Mouse (Mus musculus) megakaryocyte, embryonic 14.5 days (primary cell): ENCODE data around the gene Pusl1. TPM values are rescaled to one million over a fixed set of nuclear protein-coding genes. Genes with fewer than 3 reads are reported as not detected.

Source experiments
- H3K27me3 ChIP-seq: replicated peaks from 2 replicates; pipeline ENCODE3; 2012; ENCODE audit warnings: inconsistent platforms
- H3K36me3 ChIP-seq: replicated peaks from 2 replicates; pipeline ENCODE3; 2012; ENCODE audit warnings: low read length, inconsistent platforms, mixed read lengths
- H3K4me1 ChIP-seq: 2 replicates; pipeline ENCODE4 v1.6.1; 2012; ENCODE audit warnings: inconsistent platforms
- H3K4me3 ChIP-seq: replicated peaks from 2 replicates; pipeline ENCODE3; 2012; ENCODE audit warnings: moderate library complexity, mild to moderate bottlenecking, inconsistent platforms
- H3K9me3 ChIP-seq: 2 replicates; pipeline ENCODE4 v1.6.1; 2012; ENCODE audit warnings: inconsistent platforms
- FLI1 ChIP-seq: IDR thresholded peaks from 2 replicates; pipeline ENCODE4 v1.6.1; 2012; ENCODE audit warnings: low read length, inconsistent platforms, mixed read lengths
- GATA1 ChIP-seq: IDR thresholded peaks from 3 replicates; pipeline ENCODE4 v1.6.1; 2012; ENCODE audit warnings: mixed read lengths, low read length, inconsistent platforms, borderline replicate concordance
- polyA plus RNA-seq: library from polyadenylated mRNA; stranded (reverse); fragments of >175 nt; gene quantifications from 2 replicates; pipeline ENCODE4 v1.2.3, GENCODE M21; 2012; ENCODE audit warnings: low replicate concordance; ENCODE audit not compliant: insufficient read depth

Gene Pusl1
- polyA plus RNA-seq, 1 experiment, result 99.4 TPM

DNA sequence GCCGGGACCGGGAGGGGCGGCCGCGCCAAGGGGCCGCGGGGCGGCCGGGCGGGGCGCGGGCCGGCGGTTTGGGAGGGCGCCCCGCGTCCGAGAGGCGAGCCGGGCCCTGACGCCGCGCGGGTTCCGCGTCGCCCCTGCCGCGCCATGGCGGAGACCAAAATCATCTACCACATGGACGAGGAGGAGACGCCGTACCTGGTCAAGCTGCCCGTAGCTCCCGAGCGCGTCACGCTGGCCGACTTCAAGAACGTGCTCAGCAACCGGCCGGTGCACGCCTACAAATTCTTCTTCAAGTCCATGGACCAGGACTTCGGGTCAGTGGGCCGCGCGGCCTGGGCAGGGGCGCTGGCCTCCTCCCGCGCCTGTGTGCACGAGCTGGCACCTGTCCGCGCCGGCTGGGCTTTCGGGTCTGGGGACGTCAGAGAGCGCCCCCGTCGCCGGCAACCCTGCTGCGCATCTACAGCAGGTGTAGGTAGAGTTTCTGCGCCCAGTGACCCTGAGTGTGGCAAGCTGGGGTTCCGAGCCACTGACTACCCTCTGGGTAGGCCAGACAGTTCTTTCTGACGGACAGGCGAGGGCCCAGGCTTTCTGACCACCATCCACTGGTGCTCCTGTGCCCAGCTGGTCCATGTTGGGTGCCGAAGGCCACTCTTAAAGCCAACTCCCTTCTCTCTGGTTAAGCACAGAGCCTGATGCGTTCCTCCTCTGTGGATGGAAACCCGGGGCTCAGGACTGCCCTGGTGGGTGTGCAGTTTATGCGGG, 43.8 kb downstream of the Pusl1 start:
- Histone ChIP-seq H3K27me3 (peaks cover 10% of the 10 kb centered on the region), H3K4me3 (peak overlapping the region; percentile 100), H3K4me1 (peaks cover 63% of the 10 kb centered on the region), H3K36me3 (peaks cover 6% of the 10 kb centered on the region), H3K9me3 (no peaks in the 10 kb centered on the region)
- TF ChIP-seq GATA1, result no peak

DNA sequence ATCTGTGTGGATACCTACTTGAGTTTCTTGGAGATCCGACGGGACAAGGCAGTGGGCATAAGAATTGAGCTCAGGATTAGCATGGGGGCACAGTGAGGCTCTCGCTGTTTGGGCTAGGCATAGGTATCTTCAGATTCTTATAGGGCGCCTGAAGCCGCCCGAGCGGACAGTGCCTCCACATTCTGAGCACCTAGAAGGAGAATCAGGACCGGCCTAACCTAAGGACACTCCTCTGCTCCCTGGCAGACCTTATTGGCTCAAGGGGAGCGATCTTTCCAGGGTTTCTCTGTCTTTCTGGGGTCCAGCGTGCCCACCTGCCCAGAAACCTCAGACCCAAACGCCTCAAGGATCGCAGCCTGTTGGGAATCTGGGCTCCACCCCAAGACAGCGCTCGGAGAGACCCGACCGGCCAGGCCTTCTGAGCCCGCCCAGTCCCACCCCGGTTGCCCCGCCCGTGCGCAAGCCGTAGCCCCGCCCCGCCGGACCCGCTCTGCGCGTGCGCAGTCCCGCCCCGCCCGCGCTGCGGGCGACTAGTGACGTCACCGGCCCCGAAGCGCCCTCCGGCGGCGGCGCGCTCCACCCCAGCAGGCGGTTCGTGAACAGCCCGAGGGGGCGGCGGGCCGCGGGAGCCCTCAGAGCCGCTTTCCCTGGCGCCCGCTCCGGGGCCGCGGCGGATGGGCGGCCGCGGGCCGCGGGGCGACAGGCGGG, 44.6 kb downstream of the Pusl1 start, which contains the start of gene Dvl1:
Dvl1 (plus strand) TSS at position 532 of the 708 bp plus-strand sequence.
- no peak for TF ChIP-seq FLI1
- no peak for TF ChIP-seq GATA1
- Histone ChIP-seq H3K4me1 (peaks cover 60% of the 10 kb centered on the region), H3K36me3 (peaks cover 6% of the 10 kb centered on the region), H3K4me3 (peak within 1 kb of the TSS; percentile 100), H3K27me3 (peaks cover 16% of the 10 kb centered on the region), H3K9me3 (no peaks in the 10 kb centered on the region)

DNA sequence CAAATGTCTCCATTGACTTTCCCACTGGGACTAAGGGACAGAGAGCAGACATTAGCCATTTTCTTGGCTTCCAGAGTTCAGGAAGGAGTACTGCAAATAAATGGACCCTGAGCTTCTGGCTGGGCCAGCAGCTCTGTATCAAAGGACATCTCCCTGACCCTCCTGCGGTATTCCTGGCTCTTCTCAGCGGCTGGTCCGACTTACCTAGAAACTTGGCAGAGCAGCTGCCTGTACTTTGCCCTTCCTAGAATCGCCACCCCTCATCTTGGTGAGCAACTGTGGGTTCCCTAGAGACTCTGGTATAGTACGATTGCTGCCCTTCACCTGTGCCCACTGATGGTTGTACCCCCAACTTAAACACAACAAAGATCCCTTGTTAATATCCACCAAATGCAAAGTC, 48.4 kb downstream of the Pusl1 start:
- peaks cover 42% of the 10 kb centered on the region for H3K27me3 ChIP-seq
- H3K4me3 ChIP-seq, result no peak overlapping the region
- no peaks in the 10 kb centered on the region for H3K9me3 ChIP-seq
- H3K4me1 ChIP-seq, result peaks cover 58% of the 10 kb centered on the region
- no peaks in the 10 kb centered on the region for H3K36me3 ChIP-seq
- TF ChIP-seq FLI1 (no peak), GATA1 (no peak)

DNA sequence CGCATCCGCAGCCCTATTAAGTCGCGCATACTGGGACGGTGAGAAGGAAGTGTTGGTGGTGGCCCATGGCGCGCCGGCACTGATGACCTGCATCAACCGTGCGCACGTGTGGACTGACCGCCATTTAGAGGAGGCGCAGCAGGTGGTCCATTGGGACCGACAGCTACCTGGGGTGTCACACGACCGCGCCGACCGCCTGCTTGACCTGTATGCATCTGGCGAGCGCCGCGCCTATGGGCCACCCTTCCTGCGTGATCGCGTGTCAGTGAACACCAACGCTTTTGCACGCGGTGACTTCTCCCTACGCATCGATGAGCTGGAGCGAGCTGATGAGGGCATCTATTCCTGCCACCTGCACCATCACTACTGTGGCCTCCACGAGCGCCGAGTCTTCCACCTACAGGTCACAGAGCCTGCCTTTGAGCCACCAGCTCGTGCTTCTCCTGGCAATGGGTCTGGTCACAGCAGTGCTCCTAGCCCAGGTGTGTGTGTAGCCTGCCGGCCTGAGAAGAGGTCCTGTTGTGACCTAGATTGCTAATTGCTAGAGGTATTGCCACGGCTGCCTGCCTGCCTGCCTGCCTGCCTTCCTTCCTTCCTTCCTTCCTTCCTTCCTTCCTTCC, 49.8 kb downstream of the Pusl1 start:
- Histone ChIP-seq H3K4me3 (peak overlapping the region; percentile 92), H3K36me3 (no peaks in the 10 kb centered on the region), H3K9me3 (no peaks in the 10 kb centered on the region), H3K4me1 (peaks cover 62% of the 10 kb centered on the region), H3K27me3 (peaks cover 42% of the 10 kb centered on the region)
- TF ChIP-seq GATA1 (no peak), FLI1 (no peak)

DNA sequence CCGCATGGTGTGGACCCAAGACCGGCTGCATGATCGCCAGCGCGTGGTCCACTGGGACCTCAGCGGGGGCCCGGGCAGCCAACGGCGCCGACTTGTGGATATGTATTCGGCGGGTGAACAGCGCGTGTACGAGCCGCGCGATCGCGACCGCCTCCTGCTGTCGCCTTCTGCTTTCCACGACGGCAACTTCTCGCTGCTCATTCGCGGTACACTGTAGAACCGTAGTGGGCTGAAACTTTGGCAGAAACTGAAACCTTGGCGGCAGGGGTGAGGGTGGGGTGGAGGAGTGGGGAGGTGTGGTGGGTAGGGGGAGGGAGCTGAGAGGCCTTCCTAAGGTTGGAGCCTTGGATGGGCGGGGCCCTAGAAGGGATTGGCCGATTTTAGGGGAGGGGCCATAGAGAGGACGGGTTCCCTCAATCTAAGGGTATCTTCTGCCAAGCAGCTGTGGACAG, 50.6 kb downstream of the Pusl1 start:
- Histone ChIP-seq H3K4me3 (peak overlapping the region; percentile 92), H3K4me1 (peaks cover 59% of the 10 kb centered on the region), H3K36me3 (no peaks in the 10 kb centered on the region), H3K9me3 (no peaks in the 10 kb centered on the region), H3K27me3 (peaks cover 42% of the 10 kb centered on the region)
- TF ChIP-seq GATA1 (no peak), FLI1 (no peak)

DNA sequence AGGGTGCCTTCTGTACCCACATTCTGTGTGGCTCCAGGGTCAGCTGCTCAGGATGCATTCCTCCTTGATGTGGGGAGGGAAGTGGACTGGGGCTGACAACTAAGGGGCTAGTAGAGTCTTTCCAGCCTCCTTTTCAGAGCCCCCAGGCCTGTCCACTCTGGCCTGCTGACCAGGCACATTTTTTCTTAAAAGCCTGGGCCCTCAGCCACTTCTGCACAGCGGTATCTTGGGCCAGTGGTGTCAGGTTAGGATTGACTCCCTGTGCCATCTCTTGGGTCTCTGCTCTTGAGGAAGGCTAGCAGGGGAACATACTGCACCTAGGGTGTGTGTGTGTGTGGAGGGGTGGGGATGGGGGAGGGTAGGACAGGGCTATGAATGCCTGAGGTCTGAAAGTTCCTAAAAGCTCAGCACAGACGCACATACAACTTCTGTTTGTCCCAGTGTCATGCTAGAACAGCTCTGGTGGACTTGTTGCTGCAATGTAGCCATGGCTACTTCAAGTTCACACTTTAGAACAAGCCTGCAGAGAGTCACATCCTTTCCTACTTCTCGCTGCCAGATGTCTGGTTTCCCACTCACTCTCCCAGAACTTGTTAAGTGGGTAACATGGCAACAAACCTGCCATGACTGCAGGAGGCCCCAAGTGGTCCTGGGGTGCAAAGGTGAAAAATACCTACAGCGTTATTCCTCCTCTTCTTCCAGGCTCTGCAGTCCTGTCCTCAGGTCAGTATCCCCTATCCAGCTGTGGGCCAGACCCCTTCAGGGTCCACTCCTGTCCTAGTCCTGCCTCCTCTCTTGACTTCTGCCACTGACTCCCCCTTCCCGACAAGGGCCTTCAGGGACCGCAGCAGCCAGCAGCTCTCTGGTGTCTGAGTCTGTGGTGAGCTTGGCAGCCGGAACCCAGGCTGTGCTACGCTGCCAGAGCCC, 51.2 kb downstream of the Pusl1 start:
- no peaks in the 10 kb centered on the region for H3K36me3 ChIP-seq
- H3K9me3 ChIP-seq, result no peaks in the 10 kb centered on the region
- TF ChIP-seq FLI1 (no peak), GATA1 (no peak)
- H3K27me3 ChIP-seq, result peaks cover 42% of the 10 kb centered on the region
- H3K4me3 ChIP-seq, result peak overlapping the region; percentile 92
- peaks cover 59% of the 10 kb centered on the region for H3K4me1 ChIP-seq

DNA sequence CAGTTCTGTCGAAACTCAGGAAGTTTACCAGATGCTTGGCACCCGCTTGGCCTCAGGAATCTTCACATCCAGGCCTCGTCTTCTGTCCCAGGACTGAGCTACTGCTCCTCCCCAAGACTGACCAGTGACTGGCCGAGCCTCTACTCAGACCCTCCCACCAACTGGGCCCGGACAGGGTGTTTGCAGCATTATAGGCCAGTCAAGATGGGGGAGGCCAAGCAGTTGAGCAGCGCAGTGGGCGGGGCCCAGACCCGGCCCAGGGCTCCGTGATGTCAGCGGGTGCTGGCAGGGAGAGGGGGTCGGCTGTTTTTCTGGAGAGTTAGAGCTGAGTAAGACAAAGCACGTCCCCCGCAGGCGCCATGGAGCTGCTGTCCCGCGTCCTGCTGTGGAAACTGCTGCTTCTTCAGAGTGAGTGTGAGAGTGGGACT, 52.1 kb downstream of the Pusl1 start, which contains the start of gene Mxra8:
Mxra8 (plus strand) TSS at position 198 of the 428 bp plus-strand sequence.
- Histone ChIP-seq H3K4me3 (peak within 1 kb of the TSS; percentile 92), H3K27me3 (peaks cover 42% of the 10 kb centered on the region), H3K36me3 (no peaks in the 10 kb centered on the region), H3K9me3 (no peaks in the 10 kb centered on the region), H3K4me1 (peaks cover 59% of the 10 kb centered on the region)
- TF ChIP-seq FLI1, result no peak
- no peak for TF ChIP-seq GATA1

DNA sequence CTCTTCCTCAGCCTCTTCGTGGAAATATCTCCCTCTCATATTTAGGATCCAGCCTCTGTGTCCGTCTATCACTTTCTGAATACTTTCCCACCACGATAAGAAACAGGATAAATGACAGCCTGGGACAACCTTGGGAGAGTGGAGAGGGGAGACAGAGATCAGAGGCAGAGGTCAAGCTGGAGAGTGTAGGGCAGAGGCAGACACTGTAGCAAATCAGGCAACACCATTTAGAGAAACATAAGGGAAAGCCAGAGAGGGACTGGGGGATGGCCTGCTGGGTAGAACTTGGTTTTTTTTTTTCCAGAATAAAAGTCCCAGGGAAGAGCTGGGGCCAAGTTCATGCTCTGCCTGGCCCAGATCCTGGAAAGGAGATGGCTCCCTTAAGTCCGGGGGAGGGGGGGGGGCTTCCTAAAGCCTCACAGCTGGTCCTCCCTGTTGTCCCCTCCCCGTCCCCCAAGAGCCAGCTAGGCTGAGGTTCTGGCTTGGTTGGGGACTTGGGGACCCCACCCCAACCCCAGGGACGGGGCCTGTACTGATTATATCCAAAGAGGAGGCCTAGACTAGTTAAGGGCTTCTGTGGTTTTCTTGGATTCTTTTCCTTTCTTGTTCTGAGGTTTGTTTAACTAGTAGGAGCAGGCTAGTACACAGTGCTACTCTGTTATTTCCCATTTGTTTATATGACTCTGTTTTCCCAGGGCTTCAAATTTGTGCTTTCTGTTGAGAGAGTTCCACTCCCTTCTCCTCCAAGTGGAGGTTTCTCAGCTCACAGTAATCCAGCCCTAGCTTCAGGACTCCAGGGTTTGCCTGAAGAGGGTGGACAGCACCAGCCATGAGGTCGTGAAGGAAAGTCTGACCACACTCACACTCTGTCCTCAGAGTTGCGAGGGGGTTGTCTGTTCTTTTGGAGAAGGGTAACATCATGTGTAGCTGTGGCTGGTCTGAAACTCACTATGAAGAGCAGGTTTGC, 53.1 kb downstream of the Pusl1 start:
- peaks cover 2% of the 10 kb centered on the region for H3K36me3 ChIP-seq
- H3K27me3 ChIP-seq, result peaks cover 39% of the 10 kb centered on the region
- H3K9me3 ChIP-seq, result no peaks in the 10 kb centered on the region
- peaks cover 68% of the 10 kb centered on the region for H3K4me1 ChIP-seq
- TF ChIP-seq GATA1, result no peak
- no peak for TF ChIP-seq FLI1
- H3K4me3 ChIP-seq, result peak overlapping the region; percentile 6

Other genes starting within 250 kb of the Pusl1 start
- not detected in 2 replicates for gene Gm10563, start 246.4 kb downstream of the Pusl1 start, polyA plus RNA-seq
- gene Mmp23, start 238.4 kb downstream of the Pusl1 start, polyA plus RNA-seq, result 3.7 TPM in 1 of 2 replicates, not detected in the other
- 45.2 and 94.9 TPM in 2 replicates for gene Mib2, start 222.6 kb downstream of the Pusl1 start, polyA plus RNA-seq
- gene Fndc10, start 197.4 kb downstream of the Pusl1 start, polyA plus RNA-seq, result 0.44 and 4.7 TPM in 2 replicates
- gene Ssu72, start 187.0 kb downstream of the Pusl1 start, polyA plus RNA-seq, result 37.1 and 112 TPM in 2 replicates
- gene Tmem240, start 157.0 kb downstream of the Pusl1 start, polyA plus RNA-seq, result 1.2 and 3.2 TPM in 2 replicates
- gene Atad3a, start 130.7 kb downstream of the Pusl1 start, polyA plus RNA-seq, result 11.3 and 20.5 TPM in 2 replicates
- gene Vwa1, start 117.1 kb downstream of the Pusl1 start, polyA plus RNA-seq, result 0.41 and 1.4 TPM in 2 replicates
- 0.04 TPM in 1 of 2 replicates, not detected in the other for gene Tmem88b, start 105.9 kb downstream of the Pusl1 start, polyA plus RNA-seq
- not detected in 2 replicates for gene Ankrd65, start 101.3 kb downstream of the Pusl1 start, polyA plus RNA-seq
- gene Mrpl20, start 88.9 kb downstream of the Pusl1 start, polyA plus RNA-seq, result 10.2 and 29.9 TPM in 2 replicates
- 8.4 and 15.4 TPM in 2 replicates for gene Ccnl2, start 79.3 kb downstream of the Pusl1 start, polyA plus RNA-seq
- 60.6 and 341 TPM in 2 replicates for gene Aurkaip1, start 60.5 kb downstream of the Pusl1 start, polyA plus RNA-seq
- 0.13 TPM in 1 of 2 replicates, not detected in the other for gene Mxra8, start 52.1 kb downstream of the Pusl1 start, polyA plus RNA-seq
- 29.5 and 68.0 TPM in 2 replicates for gene Dvl1, start 44.4 kb downstream of the Pusl1 start, polyA plus RNA-seq
- 0.22 and 1.7 TPM in 2 replicates for gene Tas1r3, start 28.4 kb downstream of the Pusl1 start, polyA plus RNA-seq
- gene Cptp, start 22.3 kb downstream of the Pusl1 start, polyA plus RNA-seq, result 1.5 and 3.5 TPM in 2 replicates
- gene Ints11, start 22.2 kb downstream of the Pusl1 start, polyA plus RNA-seq, result 12.5 and 14.1 TPM in 2 replicates
- gene Acap3, start within 50 bp of the Pusl1 start, polyA plus RNA-seq, result 33.2 and 58.6 TPM in 2 replicates
- gene Ube2j2, start 52.0 kb upstream of the Pusl1 start, polyA plus RNA-seq, result 90.8 and 106 TPM in 2 replicates
- gene C1qtnf12, start 70.5 kb upstream of the Pusl1 start, polyA plus RNA-seq, result 30.2 and 64.1 TPM in 2 replicates
- gene B3galt6, start 100.9 kb upstream of the Pusl1 start, polyA plus RNA-seq, result 3.3 and 5.3 TPM in 2 replicates
- 29.6 and 45.2 TPM in 2 replicates for gene Sdf4, start 101.1 kb upstream of the Pusl1 start, polyA plus RNA-seq
- 2.3 and 9.4 TPM in 2 replicates for gene Tnfrsf4, start 122.1 kb upstream of the Pusl1 start, polyA plus RNA-seq
- 2.9 TPM in 1 of 2 replicates, not detected in the other for gene Tnfrsf18, start 134.4 kb upstream of the Pusl1 start, polyA plus RNA-seq
- gene Ttll10, start 167.6 kb upstream of the Pusl1 start, polyA plus RNA-seq, result not detected in 2 replicates
- 1.6 and 2.1 TPM in 2 replicates for gene 9430015G10Rik, start 218.2 kb upstream of the Pusl1 start, polyA plus RNA-seq
- 0.83 and 1.3 TPM in 2 replicates for gene Rnf223, start 238.7 kb upstream of the Pusl1 start, polyA plus RNA-seq